Mouse (Mus musculus): ENCODE data around the gene Lmf1.

- no peak for TF ChIP-seq RCOR1 (IDR thresholded peaks at IDR 0.05; ENCODE audit: low read depth, low read length)
- TF ChIP-seq CTCF (IDR thresholded peaks at IDR 0.05 in 2 of 3, conservative IDR thresholded peaks at IDR 0.05 in 1 of 3; ENCODE audit: control insufficient read depth in 1 of 3, insufficient read depth in 1 of 3, low read depth in 2 of 3, low read length in 3 of 3, poor library complexity in 1 of 3, severe bottlenecking in 1 of 3): no peak
- no peak for TF ChIP-seq POLR2A (IDR thresholded peaks at IDR 0.05; ENCODE audit: control insufficient read depth in 1 of 2, insufficient read depth in 1 of 2, low read depth in 1 of 2, low read length in 2 of 2, poor library complexity in 1 of 2)
- TF ChIP-seq KAT2A (conservative IDR thresholded peaks at IDR 0.05; ENCODE audit: low read depth, low read length): no peak
- TF ChIP-seq USF2 (IDR thresholded peaks at IDR 0.05; ENCODE audit: borderline replicate concordance in 1 of 2, insufficient read depth in 1 of 2, low read depth in 1 of 2, low read length in 2 of 2): no peak
- no peak for TF ChIP-seq ZNF384 (IDR thresholded peaks at IDR 0.05; ENCODE audit: low read depth, low read length)
- no peak for TF ChIP-seq POLR2AphosphoS5 (IDR thresholded peaks at IDR 0.05; ENCODE audit: borderline replicate concordance, low read depth, low read length)
- TF ChIP-seq TAL1 (IDR thresholded peaks at IDR 0.05; ENCODE audit: low read length): no peak
- no peak for TF ChIP-seq SMC3 (IDR thresholded peaks at IDR 0.05; ENCODE audit: low read depth, low read length)
- no peak for TF ChIP-seq USF1 (IDR thresholded peaks at IDR 0.05; ENCODE audit: low read depth, low read length)
- no peak for TF ChIP-seq ETS1 (IDR thresholded peaks at IDR 0.05; ENCODE audit: low read depth, low read length)
- no peak for TF ChIP-seq GATA1 (IDR thresholded peaks at IDR 0.05; ENCODE audit: low read depth, low read length)
- TF ChIP-seq EP300 (IDR thresholded peaks at IDR 0.05; ENCODE audit: low read depth in 1 of 2, low read length in 2 of 2): no peak
Measured at GRCm38 (mm10) chr17:25645661-25646060, 66.8 kb downstream of the Lmf1 start.
